Mouse (Mus musculus): ENCODE measurements at regions not wholly inside any gene's neighbourhood (a gene's known extent, or its start where the extent isn't known, plus 50 kb on each side); places are given as distances from the start of the nearest gene placed in this dataset.

- DNase-seq (ENCODE audit: low spot score): no peak
Observed at GRCm38 (mm10) chr13:44293736-44294416, 435.4 kb upstream of the Jarid2 start.

DNA sequence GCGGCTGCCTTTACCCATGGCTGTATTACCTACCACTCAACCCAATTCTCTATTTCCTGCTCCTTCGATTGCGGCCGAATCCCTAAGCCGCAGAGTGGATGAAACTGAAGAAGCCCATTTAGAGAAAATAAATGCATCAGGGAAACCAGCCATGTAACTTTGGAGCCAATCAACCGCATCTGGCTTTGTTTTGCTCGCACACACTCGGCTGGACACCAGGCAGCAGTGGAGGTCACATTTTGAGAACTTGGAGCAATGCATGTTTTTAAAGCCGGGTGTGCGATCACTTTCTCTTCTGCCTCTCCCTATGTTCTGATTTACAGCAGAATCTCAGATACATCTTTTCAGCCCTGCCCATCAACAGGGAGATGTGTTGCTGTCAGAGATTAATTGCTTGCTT, 433.7 kb upstream of the Jarid2 start:
- DNase-seq (ENCODE audit: low spot score): no peak

GRCm38 (mm10) chr13:44300611-44301010, 428.7 kb upstream of the Jarid2 start:
- DNase-seq (ENCODE audit: low spot score): no peak

DNA sequence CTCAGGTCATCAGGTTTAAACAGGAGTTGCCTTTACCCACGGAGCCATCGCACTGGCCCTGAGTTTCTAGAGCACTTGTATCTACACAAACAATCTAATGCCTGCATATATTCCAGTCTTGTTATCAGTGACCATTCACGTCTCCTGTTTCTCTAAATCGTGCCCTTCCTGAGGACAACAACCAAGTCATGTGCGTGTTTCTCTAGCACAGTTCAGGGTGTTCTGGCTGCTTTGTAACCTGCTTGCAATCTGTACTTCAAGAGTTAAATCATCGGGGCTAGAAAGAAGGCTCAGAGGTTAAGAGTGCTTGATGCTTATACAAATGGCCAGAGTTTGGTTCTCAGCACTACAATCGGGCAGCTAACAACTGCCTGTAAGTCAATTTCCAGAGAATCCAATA, 428.1 kb upstream of the Jarid2 start:
- no peak for DNase-seq (ENCODE audit: low spot score)

GRCm38 (mm10) chr13:44301936-44302335, 427.3 kb upstream of the Jarid2 start:
- DNase-seq (ENCODE audit: low spot score): peak; percentile 45

- DNase-seq (ENCODE audit: low spot score): no peak
Observed at GRCm38 (mm10) chr13:44305134-44305991, 423.9 kb upstream of the Jarid2 start.

- DNase-seq (ENCODE audit: low spot score): no peak
Observed at GRCm38 (mm10) chr13:44306275-44307050, 422.8 kb upstream of the Jarid2 start.

- DNase-seq (ENCODE audit: low spot score): no peak
Observed at GRCm38 (mm10) chr13:44308227-44308626, 421.0 kb upstream of the Jarid2 start.

DNA sequence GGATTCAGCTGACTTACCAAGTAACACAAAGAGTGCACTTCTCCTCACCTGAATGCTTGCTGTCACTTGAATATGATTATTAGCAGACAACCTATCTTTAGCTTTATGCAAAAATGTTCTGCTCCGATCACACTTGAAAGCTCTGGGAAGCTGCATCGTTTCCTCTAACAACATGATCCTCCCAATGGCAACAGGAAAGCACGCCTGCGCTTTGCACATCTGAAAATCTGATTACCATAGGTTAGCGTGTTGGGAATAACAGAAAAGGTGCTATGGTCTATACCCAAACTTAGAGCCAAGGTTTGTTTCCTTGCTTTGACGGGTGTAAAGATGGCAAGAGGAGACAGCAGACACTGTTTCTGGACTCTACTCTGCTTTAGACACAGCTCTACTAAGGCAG, 417.0 kb upstream of the Jarid2 start:
- no peak for DNase-seq (ENCODE audit: low spot score)

DNA sequence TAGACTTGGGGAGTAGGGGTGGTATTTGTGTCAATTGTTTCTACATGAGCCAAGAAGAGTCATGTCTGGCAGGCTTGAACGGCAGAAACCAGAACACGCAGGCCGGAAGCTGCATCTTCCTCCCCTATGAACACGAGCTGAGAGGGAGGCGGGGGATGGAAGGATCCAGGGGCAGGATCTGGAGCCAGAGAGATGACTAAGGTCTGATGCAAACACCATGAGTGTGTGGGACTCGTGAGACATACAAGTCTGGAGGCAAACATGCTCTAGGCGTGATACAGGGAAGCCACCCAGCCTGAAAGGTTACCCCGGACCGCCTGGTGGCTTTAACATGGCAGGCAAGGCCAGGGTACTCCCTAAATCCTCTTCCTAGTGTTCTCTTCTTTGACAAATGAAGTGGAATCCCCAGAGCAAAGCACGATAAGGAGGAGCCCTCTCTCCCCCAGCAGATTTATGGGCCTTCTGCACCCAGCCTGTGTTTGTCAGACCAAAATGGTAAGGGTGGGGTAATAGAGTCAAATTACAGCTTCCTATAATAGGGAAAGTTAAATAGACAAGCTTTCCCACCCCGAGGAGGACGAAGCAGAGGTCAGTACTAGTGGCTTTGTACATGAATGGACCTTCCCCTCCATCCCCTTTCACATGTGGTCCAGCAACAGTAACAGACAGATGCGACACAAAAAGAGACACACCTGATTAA, 412.4 kb upstream of the Jarid2 start:
- DNase-seq (ENCODE audit: low spot score): no peak

- DNase-seq (ENCODE audit: low spot score): no peak
Observed at GRCm38 (mm10) chr13:44317596-44317995, 411.7 kb upstream of the Jarid2 start.

GRCm38 (mm10) chr13:44319101-44319500, 410.2 kb upstream of the Jarid2 start:
- no peak for DNase-seq (ENCODE audit: low spot score)

GRCm38 (mm10) chr13:44319511-44319910, 409.8 kb upstream of the Jarid2 start:
- no peak for DNase-seq (ENCODE audit: low spot score)

DNA sequence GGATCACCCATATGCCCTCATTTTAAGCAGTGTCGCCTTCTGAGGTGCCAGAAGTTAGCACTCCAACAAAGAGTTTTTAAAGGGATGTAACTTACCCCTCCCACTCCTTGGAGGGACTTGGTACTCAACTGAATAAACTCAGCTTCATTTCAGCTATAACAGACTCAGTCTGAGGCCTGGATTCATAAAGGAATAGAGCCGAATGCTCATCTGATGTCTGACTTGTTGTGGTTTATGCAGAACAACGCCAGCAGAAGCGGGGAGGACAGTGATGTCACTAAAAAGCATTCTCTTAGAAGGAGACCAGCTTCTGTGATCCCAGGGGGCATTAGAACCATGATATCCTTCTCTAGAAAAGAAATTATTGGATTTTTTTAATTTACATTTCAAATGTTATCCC, 409.0 kb upstream of the Jarid2 start:
- no peak for DNase-seq (ENCODE audit: low spot score)

GRCm38 (mm10) chr13:44321009-44321596, 408.2 kb upstream of the Jarid2 start:
- peak; percentile 85 for DNase-seq (ENCODE audit: low spot score)

DNA sequence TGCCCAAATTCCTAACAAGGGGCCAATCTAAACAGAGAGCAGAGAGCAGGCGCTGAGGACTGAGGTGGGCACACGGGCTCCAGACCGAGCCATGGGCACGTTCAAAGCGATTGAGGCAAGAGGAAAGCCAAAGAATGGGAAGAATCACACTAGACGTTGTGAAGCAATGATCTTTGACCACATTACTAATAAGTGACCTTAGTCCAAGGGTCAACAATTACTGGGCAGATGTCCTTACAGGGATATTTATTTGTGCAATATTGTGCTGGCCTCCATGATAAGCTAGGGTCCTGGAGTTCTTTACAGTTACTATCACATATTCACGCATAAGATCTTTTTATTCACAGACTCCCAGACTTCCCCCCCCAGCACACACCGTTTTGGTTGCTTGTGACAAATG, 400.9 kb upstream of the Jarid2 start:
- DNase-seq (ENCODE audit: low spot score): no peak

DNA sequence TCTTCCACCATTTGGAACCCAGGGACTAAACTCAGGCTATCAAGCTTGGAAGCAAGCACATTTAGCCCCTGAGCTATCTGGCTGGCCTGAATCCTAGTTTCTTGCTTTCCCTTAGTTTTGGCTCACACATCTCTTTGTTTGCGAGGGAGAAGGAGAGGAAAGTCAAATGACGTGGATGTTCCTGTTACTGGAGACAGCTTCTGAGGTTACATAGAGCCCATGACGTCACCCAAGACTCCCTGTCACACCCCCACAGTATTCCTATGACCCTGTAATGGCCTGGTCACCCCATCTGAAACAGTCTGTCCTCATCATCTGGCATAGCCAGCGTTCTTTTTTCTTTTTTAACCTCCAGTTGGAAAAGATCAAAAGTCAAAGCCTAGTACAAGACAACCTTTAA, 400.1 kb upstream of the Jarid2 start:
- DNase-seq (ENCODE audit: low spot score): no peak

- no peak for DNase-seq (ENCODE audit: low spot score)
Observed at GRCm38 (mm10) chr13:44329701-44330100, 399.6 kb upstream of the Jarid2 start.

DNA sequence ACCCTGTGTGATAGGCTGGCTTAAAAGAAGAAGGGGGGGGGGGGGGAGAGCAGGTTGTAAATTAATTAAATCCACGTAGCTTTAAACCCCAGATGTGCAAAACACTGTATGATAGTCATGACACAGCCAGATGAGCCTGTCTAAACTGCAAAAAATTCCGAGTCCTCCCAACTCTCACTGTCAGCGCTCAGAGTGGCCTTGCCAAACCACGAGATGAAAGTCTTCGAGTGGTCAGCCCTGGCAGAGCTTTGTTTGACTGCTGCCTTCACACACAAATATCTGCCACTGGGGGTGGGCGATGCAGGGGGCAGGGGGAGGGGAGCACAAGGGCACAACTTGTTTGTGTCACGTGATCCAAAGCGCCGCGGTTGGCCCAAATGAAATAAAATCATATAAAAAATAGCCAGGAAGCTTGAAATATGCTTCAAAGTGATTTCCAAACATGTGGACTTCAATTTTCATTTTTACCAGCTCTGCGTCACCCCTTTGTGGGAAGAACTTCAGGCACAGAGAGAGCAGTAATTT, 396.5 kb upstream of the Jarid2 start:
- DNase-seq (ENCODE audit: low spot score): no peak

DNA sequence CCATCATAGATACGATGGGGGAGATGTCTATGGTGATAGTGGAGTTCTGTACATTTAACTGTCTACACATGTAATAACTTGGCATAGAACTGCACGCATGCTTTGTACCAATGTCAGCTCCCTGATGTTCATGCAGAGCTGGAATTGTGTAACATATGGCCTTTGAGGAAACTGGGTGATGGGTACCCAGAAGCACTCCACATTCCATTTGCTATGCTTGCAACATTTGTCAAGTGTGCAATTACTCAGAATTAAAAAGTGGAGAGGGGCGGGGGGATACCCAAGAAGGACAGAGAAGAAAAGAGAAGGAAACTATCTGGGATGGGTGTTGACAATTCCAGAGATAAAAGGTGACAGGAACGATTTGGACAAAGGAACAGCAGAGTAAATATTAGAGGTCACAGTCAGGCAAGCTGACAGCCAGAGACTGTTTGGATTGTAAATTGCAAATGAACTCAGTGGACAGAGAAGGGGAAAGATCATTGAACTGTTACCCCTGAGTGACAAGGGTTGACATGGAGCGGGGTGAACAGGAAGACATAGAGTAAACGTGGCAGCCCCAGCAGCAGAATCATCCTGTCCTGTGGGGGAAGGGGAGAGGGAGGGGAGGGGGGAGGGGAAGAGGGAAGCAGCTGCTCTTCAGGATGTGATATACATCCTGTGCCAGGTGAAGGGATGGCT, 390.1 kb upstream of the Jarid2 start:
- DNase-seq (ENCODE audit: low spot score): no peak

- no peak for DNase-seq (ENCODE audit: low spot score)
Observed at GRCm38 (mm10) chr13:44345094-44345493, 384.2 kb upstream of the Jarid2 start.
